Mouse (Mus musculus) hindbrain, embryonic 13.5 days (tissue): ENCODE measurements at regions not wholly inside any gene's neighbourhood (a gene's known extent, or its start where the extent isn't known, plus 50 kb on each side); places are given as distances from the start of the nearest gene placed in this dataset.
"Not testable (repeated sequence)": the region's sequence is repeated elsewhere in the genome, so short reads cannot be mapped to it uniquely, and the experiment has no call there.

Source experiments
- ATAC-seq: fragments of 200-750 bp; cut with Nextera tagmentation; 2 replicates; pipeline ENCODE4 v1.8.0; 2017; ENCODE audit warnings: moderate TSS enrichment; ENCODE audit not compliant: low FRiP score
- H3K27ac ChIP-seq: fragments of 300-500 bp; sonication (generic); 2 replicates; pipeline ENCODE4 v1.5.1; 2015; ENCODE audit warnings: inconsistent platforms, mild to moderate bottlenecking, moderate library complexity
- H3K27me3 ChIP-seq: fragments of 300-500 bp; sonication (generic); 2 replicates; pipeline ENCODE4 v1.6.1; 2015; ENCODE audit warnings: mild to moderate bottlenecking, inconsistent platforms
- H3K36me3 ChIP-seq: fragments of 300-500 bp; sonication (generic); 2 replicates; pipeline ENCODE4 v1.6.1; 2015; ENCODE audit warnings: mild to moderate bottlenecking, inconsistent platforms
- H3K4me1 ChIP-seq: fragments of 300-500 bp; sonication (generic); replicated peaks from 2 replicates; pipeline ENCODE4 v1.6.1; 2015; ENCODE audit warnings: inconsistent platforms
- H3K4me2 ChIP-seq: fragments of 300-500 bp; sonication (generic); 2 replicates; pipeline ENCODE4 v1.6.1; 2015; ENCODE audit warnings: inconsistent platforms, mild to moderate bottlenecking, moderate library complexity
- H3K4me3 ChIP-seq: fragments of 300-500 bp; sonication (generic); 2 replicates; pipeline ENCODE4 v1.5.1; 2015; ENCODE audit warnings: mild to moderate bottlenecking, inconsistent platforms
- H3K9ac ChIP-seq: fragments of 300-500 bp; sonication (generic); 2 replicates; pipeline ENCODE4 v1.6.1; 2015; ENCODE audit warnings: mild to moderate bottlenecking, inconsistent platforms
- H3K9me3 ChIP-seq: fragments of 300-500 bp; sonication (generic); 2 replicates; pipeline ENCODE4 v1.6.1; 2016; ENCODE audit warnings: inconsistent platforms
- WGBS: fragments of 180-500 bp; shearing (Covaris S2); methylation state at CpG from one replicate; pipeline ENCODE4 v1.1.7; 2015; 5-methylcytosine and 5-hydroxymethylcytosine counted together

DNA sequence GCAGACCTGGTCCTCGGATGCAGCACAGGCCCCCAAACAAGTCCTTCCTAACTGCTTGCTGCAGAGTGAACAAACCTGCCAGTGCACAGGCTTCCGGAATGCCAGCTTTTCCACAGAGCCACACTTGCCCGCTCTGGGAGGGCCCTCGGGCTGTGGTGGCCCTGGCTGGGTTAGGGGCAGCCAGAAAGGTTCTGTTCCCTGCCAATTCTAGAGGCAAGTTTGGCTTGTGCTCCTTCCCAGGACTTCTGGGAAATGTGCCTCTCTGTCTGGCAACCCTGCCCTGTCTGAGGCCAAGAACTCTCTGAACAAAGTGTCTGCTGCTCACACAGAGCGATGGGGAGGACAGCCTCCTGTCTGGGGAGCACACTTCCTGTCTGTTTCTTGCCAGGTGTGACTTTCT is 66.4 kb downstream of the Xrcc2 start:
- H3K9ac ChIP-seq, result no peak overlapping the region
- no peaks in the 10 kb centered on the region for H3K36me3 ChIP-seq
- H3K4me1 ChIP-seq, result no peaks in the 10 kb centered on the region
- no peaks in the 10 kb centered on the region for H3K27me3 ChIP-seq
- no peak overlapping the region for H3K27ac ChIP-seq
- no peak for ATAC-seq
- no peak overlapping the region for H3K4me3 ChIP-seq
- H3K9me3 ChIP-seq, result 0 out of 2 replicates have a peak, but pooled peaks cover under 1% of the 10 kb centered on the region
- H3K4me2 ChIP-seq, result no peak overlapping the region
- WGBS, result 92% methylated on average over 5 of the region's 5 CpGs

DNA sequence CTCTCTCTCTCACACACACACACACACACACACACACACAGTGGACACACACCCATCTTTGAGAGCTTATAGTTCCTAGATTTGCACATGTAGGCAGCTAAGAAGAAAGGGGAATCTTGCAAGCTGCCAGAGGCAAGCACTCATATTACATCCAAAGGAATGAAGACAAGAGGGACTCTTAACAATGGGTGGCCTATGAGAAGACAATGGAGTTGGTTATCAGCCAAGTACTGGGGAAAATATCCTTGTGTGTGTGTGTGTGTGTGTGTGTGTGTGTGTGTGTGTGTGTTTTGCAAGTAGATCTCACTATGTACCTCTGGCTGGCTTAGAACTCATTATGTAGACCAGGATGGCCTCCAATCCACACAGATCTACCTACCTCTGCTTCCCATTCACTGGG is 67.5 kb downstream of the Xrcc2 start:
- Histone ChIP-seq H3K4me1 (no peaks in the 10 kb centered on the region), H3K27me3 (no peaks in the 10 kb centered on the region), H3K36me3 (no peaks in the 10 kb centered on the region), H3K4me3 (no peak overlapping the region), H3K4me2 (no peak overlapping the region), H3K27ac (no peak overlapping the region), H3K9me3 (0 out of 2 replicates have a peak, but pooled peaks cover 4% of the 10 kb centered on the region), H3K9ac (no peak overlapping the region)
- ATAC-seq, result no peak

DNA sequence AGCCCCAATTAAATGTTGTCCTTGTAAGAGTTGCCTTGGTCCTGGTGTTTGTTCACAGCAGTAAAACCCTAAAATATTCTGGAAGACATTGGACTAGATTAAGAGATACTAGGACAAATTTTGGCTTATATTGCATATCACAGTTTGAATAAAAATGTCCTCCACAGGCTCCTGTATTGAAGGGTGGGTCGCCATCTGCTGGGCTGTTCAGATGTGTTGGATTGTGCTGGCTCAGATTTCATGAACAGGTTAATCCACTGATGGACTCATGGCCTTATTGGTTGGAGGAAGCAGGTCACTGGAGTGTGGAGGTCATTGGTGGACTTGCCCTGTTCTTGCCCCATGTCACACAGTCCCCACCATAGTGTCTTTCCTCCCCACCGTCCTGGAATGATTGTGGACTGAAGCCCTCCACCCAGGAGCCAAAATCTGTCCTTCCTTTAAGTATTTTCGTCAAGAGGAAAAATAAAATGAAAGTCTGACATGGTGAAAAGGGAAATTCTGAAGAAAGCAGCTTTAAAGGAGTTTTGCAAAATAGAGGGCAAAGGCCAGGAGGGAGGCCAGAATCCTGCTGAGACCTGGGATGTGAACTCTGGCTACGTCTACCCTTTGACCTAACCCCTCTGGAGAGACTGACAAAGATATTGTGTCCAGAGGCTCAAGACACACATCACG is 72.6 kb downstream of the Xrcc2 start:
- ATAC-seq, result no peak
- Histone ChIP-seq H3K27me3 (no peaks in the 10 kb centered on the region), H3K4me1 (no peaks in the 10 kb centered on the region), H3K4me3 (no peak overlapping the region), H3K4me2 (no peak overlapping the region), H3K27ac (no peak overlapping the region), H3K36me3 (no peaks in the 10 kb centered on the region), H3K9ac (no peak overlapping the region), H3K9me3 (peaks cover 4% of the 10 kb centered on the region; the same call in 1 of the 2 replicates)
- 58% methylated on average over 5 of the region's 5 CpGs for WGBS

DNA sequence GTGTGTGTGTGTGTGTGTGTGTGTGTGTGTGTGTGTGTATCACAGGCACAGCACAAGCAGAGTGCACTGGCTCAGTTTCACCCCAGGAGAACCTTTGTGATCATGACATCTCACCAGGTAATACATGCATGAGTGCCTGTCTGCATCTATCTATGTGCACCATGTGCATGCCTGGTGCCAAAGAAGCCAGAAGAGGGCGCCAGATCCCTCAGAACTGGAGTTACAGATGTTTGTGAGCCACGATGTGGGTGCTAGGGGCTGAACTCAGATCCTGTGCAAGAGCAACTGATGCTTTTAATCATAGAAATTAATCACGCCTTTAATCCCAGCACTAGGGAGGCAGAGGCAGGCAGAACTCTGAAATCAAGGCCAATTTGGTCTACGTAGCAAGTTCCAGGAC is 75.9 kb downstream of the Xrcc2 start:
- Histone ChIP-seq H3K4me3 (no peak overlapping the region), H3K9me3 (peaks cover 4% of the 10 kb centered on the region; the same call in 1 of the 2 replicates), H3K27ac (no peak overlapping the region), H3K4me2 (no peak overlapping the region), H3K4me1 (no peaks in the 10 kb centered on the region), H3K36me3 (no peaks in the 10 kb centered on the region), H3K27me3 (no peaks in the 10 kb centered on the region), H3K9ac (no peak overlapping the region)
- WGBS, result 84% methylated on average over 4 of the region's 4 CpGs
- no peak for ATAC-seq

DNA sequence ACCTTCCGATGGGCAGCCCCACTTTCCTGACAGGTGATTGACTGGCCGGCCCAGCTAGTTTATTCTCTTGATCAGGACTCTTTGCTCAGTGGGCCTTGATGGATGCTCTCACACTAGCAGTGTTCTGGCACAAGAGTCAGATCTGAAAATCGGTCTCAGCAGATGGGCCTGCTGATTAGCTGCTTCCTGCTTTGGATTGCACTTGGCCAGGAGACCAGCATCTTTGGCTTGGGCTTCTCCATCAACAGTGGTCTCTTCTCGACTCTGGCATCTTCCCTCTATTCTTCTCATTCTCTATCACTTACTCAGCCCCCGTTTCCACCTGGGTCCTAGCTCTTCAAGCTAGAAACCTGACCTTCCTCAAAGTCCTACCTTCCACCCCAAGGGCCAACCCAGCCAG is 77.1 kb downstream of the Xrcc2 start:
- Histone ChIP-seq H3K4me3 (no peak overlapping the region), H3K4me2 (no peak overlapping the region), H3K9ac (no peak overlapping the region), H3K36me3 (no peaks in the 10 kb centered on the region), H3K27ac (no peak overlapping the region), H3K4me1 (no peaks in the 10 kb centered on the region), H3K27me3 (no peaks in the 10 kb centered on the region), H3K9me3 (no peaks in the 10 kb centered on the region; the same call in 1 of the 2 replicates)
- 88% methylated on average over 5 of the region's 5 CpGs for WGBS
- no peak for ATAC-seq

DNA sequence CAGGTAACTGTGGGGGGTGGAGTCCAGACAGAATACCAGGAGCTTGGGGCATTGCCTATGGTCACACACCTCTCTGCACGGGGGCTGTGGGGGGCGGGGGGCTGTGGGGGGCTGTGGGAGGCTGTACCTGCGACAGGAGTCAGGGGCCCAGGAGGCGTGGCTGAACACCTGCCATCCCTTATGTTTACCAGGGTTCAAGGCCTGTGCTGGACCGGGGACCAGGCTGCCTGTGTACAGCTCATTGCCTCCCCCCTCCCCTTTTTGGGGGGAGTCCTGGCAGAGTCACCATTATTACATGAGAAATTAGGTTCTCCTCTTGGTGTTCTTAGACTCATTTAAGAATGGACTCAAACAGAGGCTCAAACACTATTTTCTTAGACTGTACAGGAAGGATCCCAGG is 78.5 kb downstream of the Xrcc2 start:
- WGBS, result 85% methylated on average over 5 of the region's 5 CpGs
- H3K4me1 ChIP-seq, result no peaks in the 10 kb centered on the region
- H3K4me3 ChIP-seq, result no peak overlapping the region
- H3K27me3 ChIP-seq, result no peaks in the 10 kb centered on the region
- H3K36me3 ChIP-seq, result no peaks in the 10 kb centered on the region
- H3K4me2 ChIP-seq, result no peak overlapping the region
- H3K27ac ChIP-seq, result no peak overlapping the region
- no peak for ATAC-seq
- no peaks in the 10 kb centered on the region; the same call in 1 of the 2 replicates for H3K9me3 ChIP-seq
- no peak overlapping the region for H3K9ac ChIP-seq

DNA sequence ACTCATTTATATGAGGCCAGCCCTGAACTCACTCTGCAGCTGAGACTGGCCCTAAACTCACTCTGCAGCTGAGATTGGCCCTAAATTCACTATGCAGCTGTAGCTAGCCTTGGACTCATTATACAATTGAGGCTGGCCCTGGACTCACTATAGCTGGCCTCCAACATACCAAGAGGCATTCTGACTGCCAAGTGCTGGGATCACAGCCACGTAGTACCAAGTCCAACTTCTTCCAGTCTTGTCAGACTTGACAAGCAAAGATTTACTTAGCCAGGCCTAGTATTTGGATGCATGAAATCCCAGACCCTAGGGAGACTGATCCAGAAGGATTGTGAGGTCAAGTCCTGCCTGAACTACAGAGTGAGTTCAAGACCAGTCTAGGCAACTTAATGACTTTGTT is 81.6 kb downstream of the Xrcc2 start:
- Histone ChIP-seq H3K4me2 (no peak overlapping the region), H3K27me3 (no peaks in the 10 kb centered on the region), H3K4me3 (no peak overlapping the region), H3K36me3 (no peaks in the 10 kb centered on the region), H3K9me3 (no peaks in the 10 kb centered on the region), H3K4me1 (no peaks in the 10 kb centered on the region), H3K27ac (no peak overlapping the region), H3K9ac (no peak overlapping the region)
- no peak for ATAC-seq
- 70% methylated on average over 1 of the region's 1 CpGs for WGBS

DNA sequence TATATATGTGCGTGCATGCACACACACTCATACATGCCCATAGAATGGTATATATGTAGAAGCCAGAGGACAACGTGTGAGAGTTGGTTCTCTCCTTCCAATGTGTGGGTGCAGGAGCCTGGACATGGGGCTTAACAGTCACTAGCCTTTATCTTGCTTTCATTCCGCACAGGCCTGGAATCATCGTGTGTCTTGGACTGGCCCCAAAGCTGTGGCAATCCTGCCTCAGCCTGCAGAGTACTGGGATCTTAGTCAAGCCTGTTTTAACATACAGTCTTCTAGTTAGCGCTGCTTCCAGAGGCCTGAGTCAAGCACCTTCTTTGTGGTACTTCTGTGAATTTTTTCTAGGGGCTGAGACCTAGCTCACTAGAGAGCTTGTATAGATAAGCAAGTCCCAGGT is 85.8 kb downstream of the Xrcc2 start:
- Histone ChIP-seq H3K4me1 (no peaks in the 10 kb centered on the region), H3K4me2 (no peak overlapping the region), H3K9me3 (no peaks in the 10 kb centered on the region), H3K36me3 (no peaks in the 10 kb centered on the region), H3K27ac (no peak overlapping the region), H3K4me3 (no peak overlapping the region), H3K27me3 (no peaks in the 10 kb centered on the region), H3K9ac (no peak overlapping the region)
- WGBS, result 90% methylated on average over 5 of the region's 5 CpGs
- no peak for ATAC-seq

DNA sequence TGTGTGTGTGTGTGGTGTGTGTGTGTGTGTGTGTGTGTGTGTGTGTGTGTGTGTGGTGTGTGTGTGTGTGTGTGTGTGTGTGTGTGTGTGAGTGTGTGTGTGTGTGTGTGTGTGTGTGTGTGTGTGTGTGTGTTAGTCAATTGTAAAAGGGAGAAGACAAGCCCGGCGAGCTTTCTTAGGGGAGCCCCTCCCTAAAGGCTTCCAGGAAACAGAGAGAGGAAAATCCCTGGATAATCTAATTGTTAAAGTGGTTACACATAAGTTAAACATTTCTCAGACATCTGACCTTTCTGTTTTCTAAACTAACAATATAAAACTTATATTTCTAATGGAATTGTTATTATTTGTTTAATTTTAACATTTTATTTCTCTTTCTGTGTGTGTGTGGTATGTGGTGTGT is 86.3 kb downstream of the Xrcc2 start:
- WGBS, result 55% methylated on average over 2 of the region's 2 CpGs
- not testable (repeated sequence) for H3K27me3 ChIP-seq, ATAC-seq, H3K27ac ChIP-seq, H3K4me2 ChIP-seq, H3K36me3 ChIP-seq, H3K4me1 ChIP-seq, H3K4me3 ChIP-seq, H3K9me3 ChIP-seq, H3K9ac ChIP-seq

DNA sequence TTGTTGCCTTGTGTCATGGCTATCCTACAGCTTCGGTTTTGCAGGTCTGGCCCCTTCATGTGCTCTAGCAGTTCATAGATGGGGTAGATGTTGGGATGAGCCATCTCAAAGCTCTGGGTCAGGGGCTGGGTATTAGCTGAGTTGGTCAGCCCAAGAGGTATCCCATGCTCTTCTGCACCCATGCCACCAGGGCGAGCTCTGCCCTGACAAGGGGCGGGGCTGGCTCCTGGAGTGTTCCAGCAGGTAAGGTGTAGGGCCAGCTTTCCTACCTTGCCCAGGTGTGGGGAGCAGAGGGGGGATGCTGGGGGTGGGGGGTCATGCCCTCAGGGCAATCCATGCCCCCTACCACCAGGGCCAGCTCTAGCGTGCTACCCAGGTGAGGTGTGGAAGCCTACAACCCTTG is 91.0 kb downstream of the Xrcc2 start:
- WGBS, result 91% methylated on average over 4 of the region's 4 CpGs
- H3K27me3 ChIP-seq, result no peaks in the 10 kb centered on the region
- H3K27ac ChIP-seq, result 0 out of 2 replicates have a peak overlapping the region, but pooled peaks have one; percentile 18

DNA sequence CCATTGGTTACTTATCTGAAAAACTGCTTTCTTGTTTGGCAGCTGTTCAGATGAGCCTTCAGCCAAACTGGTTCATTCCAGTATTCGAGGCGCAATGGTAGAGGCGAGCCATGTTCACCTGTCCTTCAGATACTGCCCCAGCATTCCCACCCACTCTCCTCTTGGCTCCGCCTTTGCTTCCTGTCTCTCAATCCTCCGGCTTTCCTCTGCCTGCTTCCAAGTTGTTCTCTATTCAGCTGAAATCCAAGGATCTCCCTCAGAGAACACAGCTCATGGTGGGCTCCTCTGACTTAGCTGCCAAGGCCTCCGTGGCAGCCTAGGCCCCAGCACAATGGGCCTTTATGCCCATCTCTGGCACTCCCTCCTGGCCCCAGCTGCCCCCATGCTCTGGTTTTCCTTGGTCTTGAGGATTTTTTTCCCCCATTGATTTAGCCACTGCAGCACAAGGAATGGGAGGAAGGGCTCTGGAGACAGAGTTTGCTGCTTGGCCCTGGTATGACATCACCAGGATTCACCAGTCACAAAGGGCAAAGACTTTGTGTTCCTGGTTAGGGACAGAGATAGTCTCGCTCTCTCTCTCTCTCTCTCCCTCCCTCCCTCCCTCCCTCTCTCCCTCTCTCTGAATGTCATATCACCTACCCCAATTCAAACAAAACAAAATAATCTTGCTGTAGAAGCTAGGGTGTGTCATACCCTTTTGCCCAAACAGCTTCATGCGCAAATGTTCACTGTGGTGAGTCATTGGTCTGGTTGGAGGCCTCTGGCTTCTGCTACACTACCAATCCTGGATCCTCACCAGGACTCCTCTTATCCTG is 91.6 kb downstream of the Xrcc2 start:
- H3K27me3 ChIP-seq, result no peaks in the 10 kb centered on the region
- H3K4me1 ChIP-seq, result 0 out of 2 replicates have a peak, but pooled peaks cover 6% of the 10 kb centered on the region
- ATAC-seq, result peak; percentile 66
- H3K9ac ChIP-seq, result no peak overlapping the region
- no peak overlapping the region for H3K4me3 ChIP-seq
- H3K36me3 ChIP-seq, result no peaks in the 10 kb centered on the region
- H3K27ac ChIP-seq, result peak overlapping the region; percentile 48
- WGBS, result 76% methylated on average over 8 of the region's 8 CpGs
- no peaks in the 10 kb centered on the region for H3K9me3 ChIP-seq
- H3K4me2 ChIP-seq, result no peak overlapping the region

More for the DNA sequence above, 91.0 kb downstream of the Xrcc2 start:
- no peaks in the 10 kb centered on the region for H3K9me3 ChIP-seq
- H3K4me3 ChIP-seq, result no peak overlapping the region
- no peak overlapping the region for H3K9ac ChIP-seq
- no peak for ATAC-seq
- no peak overlapping the region for H3K4me2 ChIP-seq
- no peaks in the 10 kb centered on the region for H3K36me3 ChIP-seq
- H3K4me1 ChIP-seq, result 0 out of 2 replicates have a peak, but pooled peaks cover 4% of the 10 kb centered on the region

DNA sequence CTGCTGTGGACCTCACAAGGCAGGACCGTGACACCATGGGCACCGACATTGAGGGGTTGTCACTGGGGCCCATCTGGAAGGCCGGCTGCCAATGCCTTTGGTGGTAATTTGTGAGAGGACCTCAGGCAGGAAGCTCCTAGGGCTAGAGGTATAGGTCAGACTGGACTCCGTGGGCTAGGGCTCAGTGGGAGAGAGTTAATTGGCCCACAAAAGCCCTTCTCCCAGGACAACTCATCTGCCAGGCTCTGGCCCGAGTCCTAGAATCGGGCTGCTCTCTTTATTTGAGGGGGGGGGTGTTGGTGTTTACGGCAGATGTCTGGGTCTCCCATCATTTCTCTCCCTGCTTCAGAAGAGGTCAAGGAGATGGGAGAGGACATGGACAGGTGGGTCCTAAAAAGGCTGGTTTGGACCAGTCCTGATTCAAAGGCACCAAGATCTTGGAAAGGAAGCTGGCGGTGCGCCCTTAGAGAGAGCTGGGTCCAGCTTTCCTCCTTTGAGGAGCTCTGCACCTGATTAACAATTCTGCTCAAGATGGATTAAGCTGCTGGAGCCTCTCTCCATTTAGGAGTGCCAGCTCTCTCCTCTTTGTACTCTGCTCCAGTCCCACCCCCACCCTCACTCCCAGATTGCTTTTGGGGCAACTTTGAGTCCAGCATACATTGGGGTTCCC is 93.5 kb downstream of the Xrcc2 start:
- Histone ChIP-seq H3K9ac (no peak overlapping the region), H3K36me3 (no peaks in the 10 kb centered on the region), H3K4me2 (no peak overlapping the region), H3K4me3 (no peak overlapping the region), H3K27ac (no peak overlapping the region), H3K4me1 (0 out of 2 replicates have a peak, but pooled peaks cover 6% of the 10 kb centered on the region), H3K9me3 (no peaks in the 10 kb centered on the region), H3K27me3 (no peaks in the 10 kb centered on the region)
- 76% methylated on average over 9 of the region's 9 CpGs for WGBS
- no peak for ATAC-seq
